Mouse (Mus musculus) ES-E14 (cell line): ENCODE measurements around the gene Lrrc8d.

Experiments
- ZC3H11A ChIP-seq: IDR thresholded peaks from 2 replicates; pipeline ENCODE4 v1.6.1; 2012; ENCODE audit warnings: low read depth, mild to moderate bottlenecking, inconsistent platforms, low read length, borderline replicate concordance
- ZNF384 ChIP-seq: IDR thresholded peaks from 2 replicates; pipeline ENCODE4 v1.6.1; 2012; ENCODE audit warnings: low read depth, low read length, inconsistent platforms

GRCm38 (mm10) chr5:105860461-105860835, 160.7 kb downstream of the Lrrc8d start:
- no peak for TF ChIP-seq ZNF384
- no peak for TF ChIP-seq ZC3H11A
